Mouse (Mus musculus) brain, adult 2 months (tissue): ENCODE measurements around the gene Fer.

Source experiments
- DNase-seq: peaks from one replicate; pipeline ENCODE4 v3.0.0; 2011; ENCODE audit warnings: low read depth, low spot score

Gene Fer

GRCm38 (mm10) chr17:64139231-64139915 lies 276.5 kb downstream of the Fer start:
- peak; percentile 60 for DNase-seq

- DNase-seq, result peak; percentile 32
Observed at GRCm38 (mm10) chr17:64140063-64140850, 277.4 kb downstream of the Fer start.

- peak; percentile 50 for DNase-seq
Observed at GRCm38 (mm10) chr17:64141856-64142255, 279.0 kb downstream of the Fer start.

GRCm38 (mm10) chr17:64146409-64146808 lies 283.5 kb downstream of the Fer start:
- DNase-seq, result peak; percentile 22

GRCm38 (mm10) chr17:64150717-64151116 lies 287.9 kb downstream of the Fer start:
- DNase-seq, result peak; percentile 37

GRCm38 (mm10) chr17:64167731-64168130 lies 304.9 kb downstream of the Fer start:
- peak; percentile 59 for DNase-seq

GRCm38 (mm10) chr17:64170019-64170418 lies 307.2 kb downstream of the Fer start:
- DNase-seq, result no peak

GRCm38 (mm10) chr17:64172474-64172873 lies 309.6 kb downstream of the Fer start:
- no peak for DNase-seq

GRCm38 (mm10) chr17:64180546-64180945 lies 317.7 kb downstream of the Fer start:
- DNase-seq, result no peak

GRCm38 (mm10) chr17:64181291-64181690 lies 318.4 kb downstream of the Fer start:
- DNase-seq, result peak; percentile 11

GRCm38 (mm10) chr17:64182599-64182998 lies 319.7 kb downstream of the Fer start:
- no peak for DNase-seq

GRCm38 (mm10) chr17:64183196-64183595 lies 320.3 kb downstream of the Fer start:
- peak; percentile 70 for DNase-seq
